Mouse (Mus musculus): Measurements from ENCODE around the gene Trappc2l.

Gene Trappc2l

GRCm38 (mm10) chr8:122580926-122581325 lies 30.5 kb upstream of the Trappc2l start:
- no peak for DNase-seq (ENCODE audit: low read depth, low spot score)

- no peak for DNase-seq (ENCODE audit: low read depth, low spot score)
Measured at GRCm38 (mm10) chr8:122584981-122585380, 26.5 kb upstream of the Trappc2l start.

- DNase-seq (ENCODE audit: low read depth, low spot score) = no peak
Measured at GRCm38 (mm10) chr8:122585411-122585891, 26.0 kb upstream of the Trappc2l start.

GRCm38 (mm10) chr8:122586171-122586570 lies 25.3 kb upstream of the Trappc2l start:
- DNase-seq (ENCODE audit: low read depth, low spot score) = no peak

GRCm38 (mm10) chr8:122586749-122587148 lies 24.7 kb upstream of the Trappc2l start:
- DNase-seq (ENCODE audit: low read depth, low spot score) = no peak

- no peak for DNase-seq (ENCODE audit: low read depth, low spot score)
Measured at GRCm38 (mm10) chr8:122593240-122593639, 18.2 kb upstream of the Trappc2l start.

- no peak for DNase-seq (ENCODE audit: low read depth, low spot score)
Measured at GRCm38 (mm10) chr8:122593783-122594507, 17.5 kb upstream of the Trappc2l start.

GRCm38 (mm10) chr8:122596031-122596430 lies 15.4 kb upstream of the Trappc2l start:
- no peak for DNase-seq (ENCODE audit: low read depth, low spot score)

- no peak for DNase-seq (ENCODE audit: low read depth, low spot score)
Measured at GRCm38 (mm10) chr8:122600666-122601065, 10.8 kb upstream of the Trappc2l start.

- DNase-seq (ENCODE audit: low read depth, low spot score) = no peak
Measured at GRCm38 (mm10) chr8:122604640-122605039, 6.8 kb upstream of the Trappc2l start.

GRCm38 (mm10) chr8:122605367-122605766 lies 6.1 kb upstream of the Trappc2l start:
- DNase-seq (ENCODE audit: low read depth, low spot score) = no peak

GRCm38 (mm10) chr8:122606810-122607209 lies 4.6 kb upstream of the Trappc2l start:
- no peak for DNase-seq (ENCODE audit: low read depth, low spot score)

- DNase-seq (ENCODE audit: low read depth, low spot score) = no peak
Measured at GRCm38 (mm10) chr8:122610209-122610608, 1.2 kb upstream of the Trappc2l start.

GRCm38 (mm10) chr8:122610612-122611277 lies 695 bp upstream of the Trappc2l start:
- no peak for DNase-seq (ENCODE audit: low read depth, low spot score)

GRCm38 (mm10) chr8:122616181-122616905 lies 4.9 kb downstream of the Trappc2l start:
- no peak for DNase-seq (ENCODE audit: low read depth, low spot score)

GRCm38 (mm10) chr8:122617947-122618546 lies 6.6 kb downstream of the Trappc2l start:
- DNase-seq (ENCODE audit: low read depth, low spot score) = no peak

GRCm38 (mm10) chr8:122618660-122619378 lies 7.4 kb downstream of the Trappc2l start:
- DNase-seq (ENCODE audit: low read depth, low spot score) = no peak

- DNase-seq (ENCODE audit: low read depth, low spot score) = no peak
Measured at GRCm38 (mm10) chr8:122620446-122620845, 9.0 kb downstream of the Trappc2l start.

- DNase-seq (ENCODE audit: low read depth, low spot score) = no peak
Measured at GRCm38 (mm10) chr8:122622727-122623126, 11.3 kb downstream of the Trappc2l start, which contains the start of gene Pabpn1l. Gene Pabpn1l, minus strand, starts transcription at chr8:122622739.

- no peak for DNase-seq (ENCODE audit: low read depth, low spot score)
Measured at GRCm38 (mm10) chr8:122623844-122624642, 12.6 kb downstream of the Trappc2l start.
